Mouse (Mus musculus): ENCODE results near the gene Vps39.

Gene Vps39

DNA sequence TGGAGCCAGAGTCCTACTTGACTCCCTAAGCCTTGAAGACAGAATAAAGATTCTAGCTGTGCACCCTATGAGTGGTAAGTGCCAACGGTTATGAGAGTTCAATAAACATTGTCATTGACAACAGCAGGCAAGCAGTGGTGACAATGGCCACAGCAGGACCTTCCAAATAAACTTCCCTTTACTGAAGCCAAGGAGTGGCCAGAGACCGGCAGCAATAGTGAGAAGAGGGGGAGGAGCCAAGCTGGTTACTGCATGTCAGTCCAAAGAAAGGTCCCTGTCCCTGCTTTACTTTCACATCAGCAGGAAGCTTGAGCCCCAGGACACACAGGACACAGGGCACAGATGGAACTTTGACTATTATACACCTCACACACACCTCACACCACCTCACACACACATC is 56.8 kb downstream of the Vps39 start:
- DNase-seq (ENCODE audit: low read depth), result no peak

DNA sequence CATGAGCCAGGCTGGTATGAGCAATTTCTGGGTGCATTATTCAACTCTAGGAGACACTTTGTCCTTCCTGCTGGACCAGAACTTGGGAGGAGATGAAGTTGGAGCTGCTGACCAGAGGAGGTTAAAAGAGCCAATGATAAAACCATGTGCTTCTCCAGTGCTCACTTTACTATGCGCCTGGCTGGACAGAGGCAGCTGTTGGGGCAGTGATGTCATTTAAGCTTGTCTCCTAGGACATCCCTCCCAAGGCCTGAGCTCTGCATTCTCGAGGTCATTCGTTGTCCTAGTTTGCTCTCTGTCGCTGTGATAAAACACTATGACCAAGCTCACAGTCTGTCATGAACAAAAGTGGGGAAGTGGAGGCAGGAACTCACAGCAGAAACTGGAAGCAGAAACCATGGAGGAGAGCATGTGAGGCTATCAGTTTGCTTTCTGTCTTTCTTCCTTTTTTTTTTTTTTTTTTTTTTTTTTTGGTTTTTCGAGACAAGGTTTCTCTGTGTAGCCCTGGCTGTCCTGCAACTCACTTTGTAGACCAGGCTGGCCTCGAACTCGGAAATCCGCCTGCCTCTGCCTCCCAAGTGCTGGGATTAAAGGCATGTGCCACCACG is 61.4 kb downstream of the Vps39 start:
- DNase-seq (ENCODE audit: low read depth), result no peak

DNA sequence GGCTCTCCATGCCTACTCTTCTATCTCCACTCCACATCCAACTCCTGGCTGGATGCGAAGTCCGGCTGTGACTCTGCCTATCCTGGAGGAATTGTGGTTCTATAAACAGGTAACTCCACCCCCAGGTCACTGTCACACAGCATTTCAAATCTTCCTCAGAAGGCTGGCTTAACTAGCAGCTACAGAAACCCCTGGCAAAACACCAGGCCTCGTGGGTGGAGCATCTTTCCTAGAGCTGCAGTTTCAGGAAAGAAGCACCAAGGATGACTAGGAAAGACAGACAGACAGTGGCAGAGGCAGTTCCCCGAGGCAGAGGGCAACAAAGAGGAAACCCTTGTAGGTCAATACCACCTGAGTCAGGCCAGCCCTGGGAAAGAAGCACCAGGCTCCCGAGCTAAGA is 63.9 kb downstream of the Vps39 start, which contains the start of gene Pla2g4d:
TSS of gene Pla2g4d (minus strand) at position 203 of the 400 bp plus-strand sequence.
- no peak for DNase-seq (ENCODE audit: low read depth)

DNA sequence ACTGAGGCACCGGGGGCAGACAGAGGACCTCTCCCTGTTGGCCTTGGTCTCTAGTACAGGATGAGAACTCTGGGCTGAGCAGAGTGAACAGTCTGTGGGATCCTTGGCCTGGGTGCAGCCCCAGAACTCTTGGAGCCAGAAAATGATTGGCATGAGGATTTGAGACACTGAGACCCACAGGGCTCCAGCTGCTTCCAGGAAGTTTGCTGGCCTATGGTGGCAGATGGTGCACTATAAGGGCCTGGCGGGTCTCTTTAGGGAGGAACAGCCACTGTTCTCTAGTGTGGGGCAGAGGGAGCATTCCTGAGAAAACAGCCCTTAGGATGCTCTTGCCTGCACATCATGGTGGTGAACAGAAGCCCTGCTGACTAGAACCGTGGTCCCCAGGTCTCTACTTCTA is 64.5 kb downstream of the Vps39 start:
- DNase-seq (ENCODE audit: low read depth), result no peak

DNA sequence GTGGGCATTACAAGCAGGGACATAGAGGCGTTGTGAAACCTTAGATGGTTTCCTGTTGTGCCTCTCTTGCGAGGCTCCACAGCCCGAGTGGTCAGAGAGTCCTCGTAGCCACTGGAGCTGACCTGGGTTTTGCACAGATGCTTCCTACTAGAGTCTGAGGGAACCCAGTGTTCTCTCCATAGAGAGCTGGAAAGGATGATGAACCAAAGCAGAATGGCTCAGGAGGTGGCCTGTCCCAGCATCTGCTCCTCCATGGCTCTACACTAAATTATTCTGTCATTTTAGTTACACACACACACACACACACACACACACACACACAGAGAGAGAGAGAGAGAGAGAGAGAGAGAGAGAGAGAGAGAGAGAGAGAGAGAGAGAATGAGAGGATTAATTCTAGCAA is 67.3 kb downstream of the Vps39 start:
- DNase-seq (ENCODE audit: low read depth), result no peak

DNA sequence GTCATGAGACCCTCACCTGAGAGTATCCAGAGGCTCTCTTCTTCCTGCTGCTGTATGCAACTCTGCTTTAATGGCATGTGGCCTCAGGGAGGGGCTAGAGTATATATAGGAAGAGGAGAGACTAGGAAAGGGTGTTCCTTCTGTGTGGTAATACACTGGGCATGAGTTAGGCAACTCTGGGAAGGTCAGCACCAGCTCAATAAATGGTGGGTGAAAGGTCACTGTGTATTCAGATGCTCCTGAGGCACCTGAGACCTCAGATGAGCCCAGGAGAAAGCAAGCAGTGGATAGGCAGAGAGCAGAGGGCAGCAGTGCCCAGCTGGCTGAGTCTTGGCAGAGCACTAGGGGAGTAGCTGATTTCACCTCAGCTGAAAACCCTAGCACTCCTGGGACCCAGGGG is 68.2 kb downstream of the Vps39 start:
- DNase-seq (ENCODE audit: low read depth), result no peak

DNA sequence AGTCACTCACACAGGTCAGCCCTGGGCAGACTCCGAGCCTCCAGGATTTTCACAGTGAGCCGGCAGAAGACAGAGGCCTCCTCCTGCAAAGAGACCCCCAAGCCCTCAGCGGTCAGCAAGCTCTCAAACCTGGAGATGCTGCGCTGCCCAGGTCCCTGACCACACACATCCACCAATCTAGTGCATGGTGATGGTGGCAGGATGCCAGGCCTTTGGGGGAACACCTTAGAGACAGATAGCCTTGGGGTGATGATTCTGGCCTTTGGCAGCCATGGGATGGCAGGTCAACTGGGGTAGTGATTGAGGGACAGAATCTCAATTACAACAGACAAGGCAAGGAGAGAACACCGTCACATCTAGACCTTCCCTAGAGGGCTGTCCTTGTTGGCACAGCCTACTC is 68.8 kb downstream of the Vps39 start:
- DNase-seq (ENCODE audit: low read depth), result no peak

DNA sequence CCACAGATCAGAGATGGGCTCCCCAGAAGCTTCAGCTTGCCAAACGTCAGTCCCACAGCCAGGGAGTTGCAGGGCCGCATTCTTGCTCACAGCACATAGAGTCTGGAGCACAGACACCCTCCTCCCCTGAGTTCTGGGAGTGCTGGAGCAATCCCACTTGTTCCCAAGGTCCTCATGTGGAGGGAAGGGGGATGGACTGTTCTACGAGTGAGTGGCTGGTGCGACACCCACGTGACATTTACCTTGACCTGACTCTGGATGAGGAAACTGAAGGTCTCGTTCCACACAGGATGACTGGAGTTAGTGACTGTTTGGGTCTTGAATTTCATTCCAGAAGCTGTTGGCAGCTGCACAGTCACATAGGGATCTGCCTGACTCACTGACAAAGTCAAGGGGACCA is 69.4 kb downstream of the Vps39 start:
- DNase-seq (ENCODE audit: low read depth), result no peak

DNA sequence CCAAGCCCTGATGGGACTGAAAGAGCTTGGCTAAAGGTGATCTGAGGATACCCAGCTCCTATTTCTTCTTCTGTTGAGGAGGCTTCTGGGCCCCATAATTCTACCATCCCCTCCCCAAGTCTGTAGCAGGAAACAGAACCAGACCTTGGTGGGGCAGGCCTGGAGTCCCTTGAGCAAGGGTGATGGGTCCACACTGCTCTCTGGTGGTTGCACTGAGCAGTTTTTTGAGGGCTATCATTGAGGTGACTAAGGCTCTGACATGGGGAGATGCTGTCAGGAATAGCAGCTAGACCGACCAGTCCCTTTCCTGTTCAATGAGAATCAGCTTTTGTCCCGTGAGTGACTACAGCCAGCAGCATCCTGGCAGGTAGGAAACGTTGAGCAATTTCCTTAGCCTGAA is 71.7 kb downstream of the Vps39 start:
- no peak for DNase-seq (ENCODE audit: low read depth)

DNA sequence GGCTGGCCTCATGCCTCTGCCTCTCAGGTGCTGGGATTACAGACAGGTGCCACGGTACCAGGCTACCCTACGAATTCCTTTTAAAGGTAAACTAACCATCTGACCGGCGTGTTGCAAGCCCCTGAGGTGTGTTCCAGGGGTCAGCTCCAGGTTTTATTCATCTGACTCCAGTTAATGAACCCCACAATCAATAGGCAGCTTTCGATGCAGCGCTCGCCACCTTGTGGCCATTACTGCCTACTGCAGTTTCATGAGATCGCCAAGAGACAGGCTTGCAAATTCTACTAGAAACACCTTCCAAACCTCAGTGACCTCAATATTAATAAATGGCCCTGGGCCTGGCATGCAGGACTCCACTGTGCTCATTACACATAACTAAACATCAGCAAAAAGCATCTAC is 73.0 kb downstream of the Vps39 start:
- DNase-seq (ENCODE audit: low read depth), result peak; percentile 59

DNA sequence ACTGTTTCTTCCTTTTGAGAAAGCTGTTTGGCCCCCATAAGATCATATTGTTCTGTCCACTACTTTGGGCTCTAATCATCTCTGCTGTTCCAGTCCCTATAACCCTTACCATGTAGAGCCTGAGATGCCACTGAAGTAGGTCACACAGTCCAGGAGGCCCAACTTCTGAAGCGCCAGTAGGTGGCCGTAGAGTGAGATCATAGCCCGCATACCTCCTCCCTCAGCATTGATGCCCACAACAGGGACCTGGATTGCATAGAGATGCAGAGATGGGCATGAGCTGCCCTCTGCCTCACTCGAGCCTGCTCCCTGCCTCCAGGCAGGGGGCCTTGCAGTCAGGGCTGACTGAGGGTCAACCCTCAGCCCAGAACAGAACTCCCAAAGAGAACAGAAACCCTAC is 76.0 kb downstream of the Vps39 start:
- DNase-seq (ENCODE audit: low read depth), result no peak

DNA sequence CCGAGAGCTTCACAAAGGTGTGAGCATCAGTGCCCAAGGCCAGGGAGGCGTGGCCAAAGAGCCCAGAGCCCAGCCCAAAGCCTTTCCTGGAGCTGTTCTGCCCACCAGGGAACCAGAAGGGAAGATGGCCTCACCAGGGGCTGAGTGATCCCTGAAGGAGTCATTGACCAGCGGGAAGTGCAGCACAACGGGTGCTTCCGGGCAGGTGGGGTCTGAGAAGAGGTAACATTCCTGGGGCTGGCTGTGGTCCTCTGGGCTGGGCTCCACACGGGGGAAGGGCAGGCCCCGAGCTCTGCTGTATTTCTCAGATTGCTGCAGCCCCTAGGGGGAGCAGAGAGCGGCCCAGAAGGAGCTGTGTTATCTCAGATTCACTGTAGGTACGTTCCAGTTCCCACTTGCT is 84.3 kb downstream of the Vps39 start:
- no peak for DNase-seq (ENCODE audit: low read depth)
